Mouse (Mus musculus): ENCODE results near the gene Ctnnbip1. TPM values are rescaled to one million over a fixed set of nuclear protein-coding genes. Genes with fewer than 3 reads are reported as not detected.

The Ctnnbip1 gene
- polyA plus RNA-seq, 1 experiment from 2014 or later: 105 TPM

GRCm38 (mm10) chr4:149576993-149577548 is 59.0 kb downstream of the Ctnnbip1 start:
- H3K4me2 ChIP-seq: no peak overlapping the region
- WGBS: 9% methylated on average over 4 of the region's 4 CpGs
- no peaks in the 10 kb centered on the region for H3K9me3 ChIP-seq
- no peak overlapping the region for H3K9ac ChIP-seq
- H3K27me3 ChIP-seq: no peaks in the 10 kb centered on the region
- peak overlapping the region; percentile 59 for H3K27ac ChIP-seq (replicated peaks)
- no peaks in the 10 kb centered on the region for H3K36me3 ChIP-seq
- peaks cover 36% of the 10 kb centered on the region for H3K4me1 ChIP-seq (replicated peaks)
- H3K4me3 ChIP-seq: no peak overlapping the region
- peak; percentile 55 for ATAC-seq (ENCODE audit: low FRiP score, low read depth)

- H3K4me1 ChIP-seq (replicated peaks): peaks cover 33% of the 10 kb centered on the region
- 58% methylated on average over 13 of the region's 13 CpGs for WGBS
- no peak overlapping the region for H3K4me2 ChIP-seq
- no peaks in the 10 kb centered on the region for H3K36me3 ChIP-seq
- ATAC-seq (ENCODE audit: low FRiP score, low read depth): no peak
- H3K27ac ChIP-seq (replicated peaks): peak overlapping the region; percentile 3; the same call in 1 of the 2 replicates
- no peaks in the 10 kb centered on the region for H3K27me3 ChIP-seq
- H3K9ac ChIP-seq: no peak overlapping the region
- H3K9me3 ChIP-seq: no peaks in the 10 kb centered on the region
- no peak overlapping the region for H3K4me3 ChIP-seq
Observed at GRCm38 (mm10) chr4:149578085-149578681, 60.1 kb downstream of the Ctnnbip1 start.

- 27% methylated on average over 7 of the region's 7 CpGs for WGBS
- no peak overlapping the region for H3K4me3 ChIP-seq
- no peaks in the 10 kb centered on the region for H3K27me3 ChIP-seq
- H3K9ac ChIP-seq: no peak overlapping the region
- no peak; the same call in 1 of the 2 replicates for ATAC-seq (ENCODE audit: low FRiP score, low read depth)
- peaks cover 33% of the 10 kb centered on the region for H3K4me1 ChIP-seq (replicated peaks)
- no peaks in the 10 kb centered on the region for H3K36me3 ChIP-seq
- no peaks in the 10 kb centered on the region for H3K9me3 ChIP-seq
- H3K4me2 ChIP-seq: no peak overlapping the region
- peak overlapping the region; percentile 3; the same call in 1 of the 2 replicates for H3K27ac ChIP-seq (replicated peaks)
Observed at GRCm38 (mm10) chr4:149578831-149579230, 60.8 kb downstream of the Ctnnbip1 start.

GRCm38 (mm10) chr4:149585236-149585635 is 67.2 kb downstream of the Ctnnbip1 start:
- no peak overlapping the region for H3K27ac ChIP-seq (replicated peaks)
- no peaks in the 10 kb centered on the region for H3K27me3 ChIP-seq
- H3K36me3 ChIP-seq: no peaks in the 10 kb centered on the region
- H3K9me3 ChIP-seq: no peaks in the 10 kb centered on the region
- H3K4me3 ChIP-seq: no peak overlapping the region; the same call in 1 of the 2 replicates
- peaks cover 26% of the 10 kb centered on the region for H3K4me1 ChIP-seq (replicated peaks)
- no peak; the same call in 1 of the 2 replicates for ATAC-seq (ENCODE audit: low FRiP score, low read depth)
- H3K9ac ChIP-seq: no peak overlapping the region
- 76% methylated on average over 8 of the region's 8 CpGs for WGBS
- no peak overlapping the region; the same call in 1 of the 2 replicates for H3K4me2 ChIP-seq

- WGBS: 1% methylated on average over 46 of the region's 103 CpGs
- H3K36me3 ChIP-seq: no peaks in the 10 kb centered on the region
- peak within 1 kb of the TSS; percentile 96 for H3K4me3 ChIP-seq
- H3K4me2 ChIP-seq: peak within 1 kb of the TSS; percentile 88
- H3K9ac ChIP-seq: peak within 1 kb of the TSS; percentile 92
- no peaks in the 10 kb centered on the region for H3K27me3 ChIP-seq
- ATAC-seq (ENCODE audit: low FRiP score, low read depth): peak; percentile 81
- H3K27ac ChIP-seq (replicated peaks): peak within 1 kb of the TSS; percentile 87
- no peaks in the 10 kb centered on the region for H3K9me3 ChIP-seq
- H3K4me1 ChIP-seq (replicated peaks): peaks cover 26% of the 10 kb centered on the region
Observed at GRCm38 (mm10) chr4:149586044-149586782, 68.2 kb downstream of the Ctnnbip1 start, which contains the start of gene Clstn1. Gene Clstn1, plus strand, starts transcription at chr4:149586468.

- Histone ChIP-seq H3K9me3 (no peaks in the 10 kb centered on the region), H3K27me3 (no peaks in the 10 kb centered on the region), H3K4me1 (replicated peaks) (peaks cover 27% of the 10 kb centered on the region), H3K9ac (peak overlapping the region; percentile 92), H3K27ac (replicated peaks) (peak overlapping the region; percentile 87), H3K4me2 (peak overlapping the region; percentile 88), H3K4me3 (peak overlapping the region; percentile 96), H3K36me3 (no peaks in the 10 kb centered on the region)
- WGBS: under 1% methylated on average over 72 of the region's 72 CpGs
- ATAC-seq (ENCODE audit: low FRiP score, low read depth): peak; percentile 53
Observed at GRCm38 (mm10) chr4:149586783-149587595, 69.0 kb downstream of the Ctnnbip1 start.

GRCm38 (mm10) chr4:149587596-149588168 is 69.6 kb downstream of the Ctnnbip1 start:
- Histone ChIP-seq H3K36me3 (no peaks in the 10 kb centered on the region), H3K27ac (replicated peaks) (peak overlapping the region; percentile 87), H3K4me1 (replicated peaks) (peaks cover 29% of the 10 kb centered on the region), H3K4me2 (peak overlapping the region; percentile 88), H3K9me3 (no peaks in the 10 kb centered on the region), H3K9ac (peak overlapping the region; percentile 92), H3K4me3 (peak overlapping the region; percentile 96), H3K27me3 (no peaks in the 10 kb centered on the region)
- ATAC-seq (ENCODE audit: low FRiP score, low read depth): no peak
- WGBS: 3% methylated on average over 24 of the region's 24 CpGs

GRCm38 (mm10) chr4:149590200-149590599 is 72.2 kb downstream of the Ctnnbip1 start:
- 90% methylated on average over 1 of the region's 1 CpGs for WGBS
- no peaks in the 10 kb centered on the region for H3K9me3 ChIP-seq
- H3K27me3 ChIP-seq: no peaks in the 10 kb centered on the region
- H3K27ac ChIP-seq (replicated peaks): no peak overlapping the region
- H3K9ac ChIP-seq: no peak overlapping the region
- H3K4me3 ChIP-seq: no peak overlapping the region
- H3K4me1 ChIP-seq (replicated peaks): peaks cover 37% of the 10 kb centered on the region
- no peak overlapping the region for H3K4me2 ChIP-seq
- ATAC-seq (ENCODE audit: low FRiP score, low read depth): no peak
- no peaks in the 10 kb centered on the region for H3K36me3 ChIP-seq

GRCm38 (mm10) chr4:149591486-149591885 is 73.5 kb downstream of the Ctnnbip1 start:
- Histone ChIP-seq H3K9ac (no peak overlapping the region), H3K27ac (replicated peaks) (no peak overlapping the region), H3K4me1 (replicated peaks) (peaks cover 34% of the 10 kb centered on the region), H3K4me3 (no peak overlapping the region), H3K27me3 (no peaks in the 10 kb centered on the region), H3K4me2 (no peak overlapping the region), H3K9me3 (no peaks in the 10 kb centered on the region), H3K36me3 (no peaks in the 10 kb centered on the region)
- WGBS: 94% methylated on average over 2 of the region's 2 CpGs
- ATAC-seq (ENCODE audit: low FRiP score, low read depth): no peak

- Histone ChIP-seq H3K36me3 (no peaks in the 10 kb centered on the region), H3K9me3 (no peaks in the 10 kb centered on the region), H3K4me1 (replicated peaks) (peaks cover 15% of the 10 kb centered on the region; the same call in 1 of the 2 replicates), H3K27ac (replicated peaks) (peak overlapping the region; percentile 14; the same call in 1 of the 2 replicates), H3K4me2 (no peak overlapping the region), H3K9ac (no peak overlapping the region), H3K27me3 (no peaks in the 10 kb centered on the region), H3K4me3 (no peak overlapping the region)
- no peak for ATAC-seq (ENCODE audit: low FRiP score, low read depth)
- WGBS: 71% methylated on average over 9 of the region's 9 CpGs
Observed at GRCm38 (mm10) chr4:149594913-149595581, 77.0 kb downstream of the Ctnnbip1 start.

Data from hindbrain, embryonic 15.5 days (tissue).